Mouse (Mus musculus) effector memory CD4-positive, alpha-beta T cell, adult 5 months (primary cell): ENCODE results near the gene Lrch2. TPM values are rescaled to one million over a fixed set of nuclear protein-coding genes. Genes with fewer than 3 reads are reported as not detected.

ENCODE experiments used
- polyA plus RNA-seq: library from polyadenylated mRNA; unstranded; fragments of 100-300 nt; shearing (Covaris generic); gene quantifications from one replicate; pipeline ENCODE4 v1.2.1, GENCODE M21; 2017

The Lrch2 gene
- polyA plus RNA-seq, result not detected

GRCm38 (mm10) chrX:147553421-147554201 is at the start of gene Lrch2:
Gene Lrch2, minus strand, starts transcription at chrX:147554081.

GRCm38 (mm10) chrX:147453610-147454009 is 100.3 kb downstream of the Lrch2 start, which contains the start of gene Vmn1r239-ps:
Gene Vmn1r239-ps, minus strand, starts transcription at chrX:147453710.

GRCm38 (mm10) chrX:147429129-147429528 is 124.8 kb downstream of the Lrch2 start, which contains the start of gene Il13ra2:
Gene Il13ra2, minus strand, starts transcription at chrX:147429192.

Other genes with a start within 250 kb of the Lrch2 start
- not detected for gene Il13ra2, start 124.9 kb downstream of the Lrch2 start, polyA plus RNA-seq
- gene Vmn1r239-ps, start 100.4 kb downstream of the Lrch2 start, polyA plus RNA-seq, result not detected
- not detected for gene Gm15128, start 211.9 kb upstream of the Lrch2 start, polyA plus RNA-seq